In the genomic region with DNA sequence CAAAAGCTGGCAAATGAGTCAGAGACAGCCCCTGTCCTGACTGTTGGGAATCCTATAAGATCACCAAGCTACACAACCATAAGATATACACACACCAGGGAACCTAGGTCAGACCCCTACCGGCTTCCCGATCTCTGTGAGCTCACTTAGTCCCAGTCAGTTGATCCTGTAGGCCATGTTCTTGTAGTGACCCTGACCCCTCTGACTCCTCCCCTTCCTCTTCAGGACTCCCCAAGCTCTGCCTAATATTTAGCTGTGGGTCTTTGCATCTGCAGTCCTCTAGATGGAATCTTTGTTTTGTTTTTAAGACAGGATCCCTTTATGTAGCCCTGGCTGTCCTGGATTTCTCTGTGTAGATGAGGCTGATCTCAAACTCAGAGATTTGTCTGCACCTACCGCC, we compare ENCODE assay signal across 28 mouse cellular contexts. TPM values are rescaled to one million over a fixed set of nuclear protein-coding genes. Genes with fewer than 3 reads are reported as not detected.
"Had no signal": no experiment of that assay in that cellular context is flagged by ENCODE, and none has a peak within 500 bp of the region (broad histone marks: within the 10 kb centered on the region; RNA-seq: fewer than 3 reads in every experiment).

No protein-coding gene starts in this region.

- H3K4me2 ChIP-seq: limb, embryonic 12.5 days; limb, embryonic 15.5 days; lung, embryonic 15.5 days; midbrain, embryonic 11.5 days; neural tube, embryonic 13.5 days had no signal

- H3K36me3 ChIP-seq: limb, embryonic 12.5 days; limb, embryonic 15.5 days; lung, embryonic 15.5 days; neural tube, embryonic 13.5 days had no signal

- H3K9ac ChIP-seq: limb, embryonic 12.5 days; limb, embryonic 15.5 days; liver, embryonic 14.5 days; lung, embryonic 15.5 days; neural tube, embryonic 13.5 days had no signal

- H3K27me3 ChIP-seq: limb, embryonic 12.5 days; limb, embryonic 15.5 days; lung, embryonic 15.5 days; neural tube, embryonic 13.5 days had no signal

- ATAC-seq: intestine, postnatal 0 days had no signal

- H3K27ac ChIP-seq: kidney, postnatal 0 days; layer of hippocampus, adult 2 months; left cerebral cortex, adult 2 months; limb, embryonic 12.5 days; limb, embryonic 15.5 days; liver, embryonic 14.5 days; lung, embryonic 15.5 days; neural tube, embryonic 13.5 days had no signal

- H3K4me1 ChIP-seq: limb, embryonic 12.5 days; limb, embryonic 15.5 days; lung, embryonic 15.5 days; megakaryocyte, embryonic 14.5 days; neural tube, embryonic 13.5 days had no signal

- DNase-seq: kidney, adult 2 months; kidney, postnatal 25 days; layer of hippocampus, adult 9-11 months; left cerebral cortex, postnatal 4 days; lung, adult 18-20 months; lung, postnatal 10 days; lung, postnatal 36 days; midbrain, embryonic 14.5 days; spleen, adult 18-20 months; thymus, adult 18-20 months; thymus, postnatal 14 days; thymus, postnatal 4 days had no signal

- H3K9me3 ChIP-seq: limb, embryonic 12.5 days; limb, embryonic 15.5 days; lung, embryonic 15.5 days; megakaryocyte, embryonic 14.5 days; neural tube, embryonic 13.5 days had no signal

- H3K4me3 ChIP-seq: layer of hippocampus, adult 2 months; left cerebral cortex, adult 2 months; limb, embryonic 12.5 days; limb, embryonic 15.5 days; lung, embryonic 15.5 days; megakaryocyte, embryonic 14.5 days; neural tube, embryonic 13.5 days had no signal

RNA-seq across cellular contexts. Expression of a gene that starts 36.1 kb away (rescaled TPM):
- total RNA-seq: layer of hippocampus, adult 2 months; layer of hippocampus, postnatal 25 days; left cerebral cortex, adult 2 months; left cerebral cortex, postnatal 10 days; left cerebral cortex, postnatal 4 days; midbrain, postnatal 0 days had no signal
- polyA plus RNA-seq: kidney, embryonic 14.5 days; kidney, postnatal 0 days; limb, embryonic 12.5 days; limb, embryonic 15.5 days; lung, embryonic 15.5 days; midbrain, embryonic 11.5 days; midbrain, embryonic 14.5 days; midbrain, postnatal 0 days; neural tube, embryonic 13.5 days; stomach, embryonic 16.5 days had no signal
